Mouse (Mus musculus) neural tube, postnatal 0 days (tissue): ENCODE results near the gene Fmc1. TPM values are rescaled to one million over a fixed set of nuclear protein-coding genes. Genes with fewer than 3 reads are reported as not detected.

ENCODE experiments used
- microRNA-seq: library from miRNA; unstranded; fragments of <30 nt; microRNA quantifications from one replicate; pipeline ENCODE4, GENCODE M21; 2016
- polyA plus RNA-seq: library from polyadenylated mRNA; unstranded; fragments of >200 nt; fragmentation: Nextera tagmentation; extraction: Ambion mirVana; gene quantifications from 2 replicates; pipeline ENCODE4 v1.2.1, GENCODE M21; 2015

The Fmc1 gene
- 267 and 293 TPM in 2 replicates for polyA plus RNA-seq

DNA sequence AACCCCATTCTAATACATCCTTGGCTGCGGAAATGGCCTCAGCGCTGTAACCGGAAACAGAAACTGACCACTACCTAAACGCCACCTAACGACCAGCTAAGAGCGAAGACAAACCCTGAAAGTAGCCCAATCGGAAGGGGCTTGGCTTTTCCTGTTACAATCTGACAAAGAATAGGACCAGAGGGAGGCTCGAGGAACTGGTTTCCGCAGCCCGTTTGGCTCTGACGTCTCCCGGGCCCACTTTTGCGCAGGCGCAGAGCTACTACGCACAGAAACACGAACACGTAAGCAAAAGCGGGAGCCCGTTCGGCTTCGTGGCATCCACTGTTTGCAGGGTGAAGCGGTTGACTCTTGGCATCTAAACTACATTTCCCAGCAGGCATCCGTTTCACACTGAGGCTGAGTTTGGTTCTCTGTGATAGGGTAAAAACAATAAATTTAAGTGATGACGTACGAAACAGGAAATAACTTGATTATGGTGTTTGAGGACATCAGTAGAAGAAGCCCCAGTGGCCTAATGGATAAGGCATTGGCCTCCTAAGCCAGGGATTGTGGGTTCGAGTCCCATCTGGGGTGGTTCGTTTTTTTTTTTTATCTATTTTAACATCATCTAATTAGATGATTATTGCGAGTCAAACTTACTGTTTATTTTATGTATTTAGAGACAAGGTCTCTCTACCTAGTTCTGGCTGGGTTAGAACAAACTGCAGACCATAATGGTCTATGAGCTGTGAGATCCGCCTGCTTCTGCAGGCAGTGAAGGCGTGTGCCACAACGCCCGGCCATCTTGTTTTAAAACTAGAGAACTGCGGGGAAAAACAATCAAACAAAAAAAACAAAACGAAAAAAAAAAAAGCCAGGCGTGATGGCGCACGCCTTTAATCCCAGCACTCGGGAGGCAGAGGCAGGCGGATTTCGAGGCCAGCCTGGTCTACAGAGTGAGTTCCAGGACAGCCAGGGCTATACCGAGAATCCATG lies at the start of gene Fmc1:
TSS of gene Fmc1 (plus strand) at position 75 of the 978 bp plus-strand sequence.

DNA sequence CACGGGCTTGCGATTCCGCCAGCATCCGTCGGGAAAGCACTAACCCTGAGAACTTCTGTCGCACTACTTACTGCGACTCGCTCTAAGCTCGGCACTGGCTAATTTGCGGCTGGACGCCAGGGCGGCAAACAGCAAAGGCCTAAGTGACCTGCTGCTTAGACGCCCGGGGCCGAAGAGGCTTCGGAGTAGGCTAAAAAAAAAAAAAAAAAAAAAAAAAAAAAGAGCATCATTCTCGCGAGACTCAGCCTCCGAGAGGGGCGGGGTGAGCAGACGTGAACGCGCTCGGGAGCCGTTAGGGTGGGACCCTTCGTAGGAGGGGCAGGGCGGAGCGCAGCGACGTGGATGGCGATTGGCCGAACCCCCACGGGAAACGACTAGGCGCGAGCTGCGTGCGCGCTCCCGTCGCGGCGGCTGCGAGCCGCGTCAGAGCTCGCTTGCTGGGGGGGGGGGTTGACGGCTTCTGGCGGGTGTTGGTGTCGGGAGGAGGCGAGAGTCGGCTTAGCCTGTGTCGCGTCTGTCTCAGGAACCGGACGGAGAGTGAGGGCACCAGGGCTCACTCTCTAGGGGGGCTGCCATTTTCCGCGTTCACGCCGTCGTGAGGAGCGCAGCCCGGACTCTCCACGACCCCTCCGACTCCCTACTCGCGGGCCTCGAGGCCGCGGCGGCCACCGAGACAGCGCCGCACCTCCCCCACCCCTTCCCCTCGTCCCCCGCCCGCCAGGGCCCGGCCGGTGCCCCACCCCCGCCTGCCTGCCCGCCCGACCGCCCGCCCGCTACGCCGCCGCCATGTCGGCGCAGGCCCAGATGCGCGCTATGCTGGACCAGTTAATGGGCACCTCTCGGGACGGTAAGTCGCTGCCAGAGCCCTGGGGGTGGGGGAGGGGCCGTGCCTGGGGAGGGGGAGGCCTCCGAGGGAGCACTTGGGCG lies 18.0 kb downstream of the Fmc1 start, which contains the start of gene Luc7l2:
TSS of gene Luc7l2 (plus strand) at position 273 of the 927 bp plus-strand sequence.

Small RNA genes within 50 kb of the gene (microRNA-seq; reads per million reads assigned to microRNA genes)
- gene Mir7670 = not detected

Other genes starting within 250 kb of the Fmc1 start
- 3.3 and 3.4 TPM in 2 replicates for gene Zc3hav1l, start 234.2 kb upstream of the Fmc1 start, polyA plus RNA-seq
- 2.5 and 2.7 TPM in 2 replicates for gene Zc3hav1, start 178.9 kb upstream of the Fmc1 start, polyA plus RNA-seq
- gene Ttc26, start 152.0 kb upstream of the Fmc1 start, polyA plus RNA-seq = 3.0 and 3.3 TPM in 2 replicates
- gene Ubn2, start 99.6 kb upstream of the Fmc1 start, polyA plus RNA-seq = 15.9 and 16.3 TPM in 2 replicates
- 35.8 and 39.6 TPM in 2 replicates for gene Luc7l2, start 17.8 kb downstream of the Fmc1 start, polyA plus RNA-seq
- gene Klrg2, start 103.7 kb downstream of the Fmc1 start, polyA plus RNA-seq = 0.30 and 0.45 TPM in 2 replicates
- gene Clec2l, start 129.6 kb downstream of the Fmc1 start, polyA plus RNA-seq = 81.9 and 108 TPM in 2 replicates